Mouse (Mus musculus): Measurements from ENCODE around the gene Dus1l. TPM values are rescaled to one million over a fixed set of nuclear protein-coding genes. Genes with fewer than 3 reads are reported as not detected.
A peak's percentile ranks its signal among the peaks of the same experiment; 100 is the strongest.

Gene Dus1l
- total and polyA plus RNA-seq, 3 experiments: 20.6 to 23.5 (median 23.3) TPM

DNA sequence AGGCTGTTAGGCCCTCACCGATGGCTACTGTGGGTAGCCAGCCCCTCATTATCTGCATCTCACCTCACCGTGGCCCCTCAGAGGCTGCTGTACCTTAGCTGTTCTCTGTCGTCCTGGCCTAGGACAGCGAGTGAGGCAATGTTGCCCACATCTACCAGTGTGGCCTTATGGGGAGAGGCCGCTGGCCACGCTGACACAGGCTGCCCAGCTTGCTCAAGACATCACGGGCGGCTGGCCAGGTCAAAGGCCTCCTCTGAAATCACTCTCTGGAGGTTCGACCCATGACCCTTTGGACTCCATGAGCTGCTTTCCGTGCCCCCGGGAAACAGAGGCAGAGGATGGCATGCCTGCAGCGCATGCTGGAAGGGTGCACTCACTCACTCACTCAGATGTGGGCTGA lies 34.5 kb upstream of the Dus1l start:
- intact Hi-C loops (cut with DNase I): no loop called here
- Histone ChIP-seq H3K27ac (no peak overlapping the region), H3K4me3 (no peak overlapping the region), H3K36me3 (ENCODE audit: control insufficient read depth, insufficient read depth, low read length) (no peaks in the 10 kb centered on the region), H3K4me1 (ENCODE audit: control insufficient read depth, insufficient read depth, low read length) (no peaks in the 10 kb centered on the region), H3K9ac (ENCODE audit: low read depth, low read length) (no peak overlapping the region), H3K79me2 (replicated peaks; ENCODE audit: control insufficient read depth, insufficient read depth, low read length) (no peaks in the 10 kb centered on the region), H3K27me3 (ENCODE audit: control insufficient read depth, insufficient read depth, low read length) (no peaks in the 10 kb centered on the region)
- 85% methylated on average over 12 of the region's 12 CpGs for WGBS
- peak; percentile 14 to 15 for DNase-seq
- no peak for TF ChIP-seq CTCF (IDR thresholded peaks at IDR 0.05)

DNA sequence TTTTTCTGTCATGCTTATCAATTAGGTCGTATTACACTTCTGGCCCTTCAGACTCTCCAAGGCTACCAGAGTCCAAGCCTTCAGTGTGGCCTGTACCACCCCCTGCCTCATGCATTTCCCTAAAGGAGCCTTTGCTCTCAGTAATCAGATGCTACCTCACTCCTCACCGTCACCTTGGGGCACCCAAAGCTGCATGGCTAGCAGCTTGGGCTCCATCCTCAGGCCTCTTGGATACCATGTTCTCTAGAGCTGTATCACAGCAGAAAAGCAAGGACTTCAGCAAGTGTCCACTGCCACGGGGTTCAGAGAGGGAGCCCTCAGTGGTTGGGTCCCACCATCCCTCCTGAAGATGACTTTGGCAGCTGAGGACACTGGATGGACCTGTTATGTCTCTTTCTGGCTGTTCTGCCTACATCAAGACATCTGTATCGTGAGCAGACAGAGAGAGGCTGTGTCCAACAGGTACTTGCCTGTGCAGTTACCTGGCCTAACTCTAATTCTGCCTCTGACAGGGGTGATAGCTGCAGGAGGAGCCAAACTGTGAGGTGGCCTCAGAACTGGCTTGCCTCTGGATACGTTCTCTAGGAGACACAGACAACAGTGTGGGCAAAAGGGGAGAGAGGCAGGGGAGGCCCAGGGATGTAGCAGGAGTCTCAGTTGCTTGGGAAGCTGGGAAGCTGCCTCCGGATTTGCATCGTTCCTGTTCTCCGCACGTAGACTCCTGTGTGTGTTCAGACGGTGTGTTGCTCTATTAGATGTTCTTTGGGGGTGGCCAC lies 33.7 kb upstream of the Dus1l start:
- no peak overlapping the region for H3K9ac ChIP-seq (ENCODE audit: low read depth, low read length)
- H3K36me3 ChIP-seq (ENCODE audit: control insufficient read depth, insufficient read depth, low read length): no peaks in the 10 kb centered on the region
- no peaks in the 10 kb centered on the region for H3K27me3 ChIP-seq (ENCODE audit: control insufficient read depth, insufficient read depth, low read length)
- intact Hi-C loops (cut with DNase I): no loop called here
- DNase-seq: no peak
- 0 out of 2 replicates have a peak, but pooled peaks cover 2% of the 10 kb centered on the region for H3K4me1 ChIP-seq (ENCODE audit: control insufficient read depth, insufficient read depth, low read length)
- 90% methylated on average over 10 of the region's 10 CpGs for WGBS
- H3K27ac ChIP-seq: no peak overlapping the region
- TF ChIP-seq EP300 (IDR thresholded peaks at IDR 0.05; ENCODE audit: insufficient read depth, low read depth, low read length) (no peak), CTCF (IDR thresholded peaks at IDR 0.05) (no peak), POLR2A (IDR thresholded peaks at IDR 0.05; ENCODE audit: insufficient read depth, low read depth, low read length) (no peak)
- no peak overlapping the region for H3K4me3 ChIP-seq
- no peaks in the 10 kb centered on the region for H3K79me2 ChIP-seq (replicated peaks; ENCODE audit: control insufficient read depth, insufficient read depth, low read length)

DNA sequence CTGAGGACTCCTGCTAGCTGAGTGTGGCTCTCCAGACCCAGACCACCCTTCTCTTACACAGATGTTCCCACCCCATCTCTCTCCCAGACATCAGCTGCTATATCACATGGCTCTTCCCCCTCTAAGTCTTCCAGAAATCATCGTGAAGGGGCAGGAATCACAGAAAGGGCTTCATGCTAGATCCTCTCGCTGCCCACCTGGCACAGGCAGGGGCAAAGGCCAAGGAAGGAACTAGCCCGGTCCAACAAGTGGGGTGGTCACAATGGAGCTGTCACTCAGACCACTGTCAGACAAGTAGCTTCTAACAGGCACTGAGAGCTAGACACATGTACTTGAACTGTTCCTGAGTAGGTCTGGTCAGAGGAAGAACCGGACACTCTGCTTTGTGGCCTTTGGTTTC lies 32.2 kb upstream of the Dus1l start:
- Histone ChIP-seq H3K36me3 (ENCODE audit: control insufficient read depth, insufficient read depth, low read length) (no peaks in the 10 kb centered on the region), H3K27me3 (ENCODE audit: control insufficient read depth, insufficient read depth, low read length) (no peaks in the 10 kb centered on the region), H3K4me3 (no peak overlapping the region), H3K9ac (ENCODE audit: low read depth, low read length) (no peak overlapping the region), H3K4me1 (ENCODE audit: control insufficient read depth, insufficient read depth, low read length) (0 out of 2 replicates have a peak, but pooled peaks cover 2% of the 10 kb centered on the region), H3K27ac (no peak overlapping the region), H3K79me2 (replicated peaks; ENCODE audit: control insufficient read depth, insufficient read depth, low read length) (no peaks in the 10 kb centered on the region)
- WGBS: 77% methylated on average over 4 of the region's 4 CpGs
- TF ChIP-seq EP300 (IDR thresholded peaks at IDR 0.05; ENCODE audit: insufficient read depth, low read depth, low read length): no peak
- TF ChIP-seq CTCF (IDR thresholded peaks at IDR 0.05): no peak
- TF ChIP-seq POLR2A (IDR thresholded peaks at IDR 0.05; ENCODE audit: insufficient read depth, low read depth, low read length): no peak
- intact Hi-C loops (cut with DNase I): no loop called here
- peak in 1 of 2 experiments; percentile 14 for DNase-seq

DNA sequence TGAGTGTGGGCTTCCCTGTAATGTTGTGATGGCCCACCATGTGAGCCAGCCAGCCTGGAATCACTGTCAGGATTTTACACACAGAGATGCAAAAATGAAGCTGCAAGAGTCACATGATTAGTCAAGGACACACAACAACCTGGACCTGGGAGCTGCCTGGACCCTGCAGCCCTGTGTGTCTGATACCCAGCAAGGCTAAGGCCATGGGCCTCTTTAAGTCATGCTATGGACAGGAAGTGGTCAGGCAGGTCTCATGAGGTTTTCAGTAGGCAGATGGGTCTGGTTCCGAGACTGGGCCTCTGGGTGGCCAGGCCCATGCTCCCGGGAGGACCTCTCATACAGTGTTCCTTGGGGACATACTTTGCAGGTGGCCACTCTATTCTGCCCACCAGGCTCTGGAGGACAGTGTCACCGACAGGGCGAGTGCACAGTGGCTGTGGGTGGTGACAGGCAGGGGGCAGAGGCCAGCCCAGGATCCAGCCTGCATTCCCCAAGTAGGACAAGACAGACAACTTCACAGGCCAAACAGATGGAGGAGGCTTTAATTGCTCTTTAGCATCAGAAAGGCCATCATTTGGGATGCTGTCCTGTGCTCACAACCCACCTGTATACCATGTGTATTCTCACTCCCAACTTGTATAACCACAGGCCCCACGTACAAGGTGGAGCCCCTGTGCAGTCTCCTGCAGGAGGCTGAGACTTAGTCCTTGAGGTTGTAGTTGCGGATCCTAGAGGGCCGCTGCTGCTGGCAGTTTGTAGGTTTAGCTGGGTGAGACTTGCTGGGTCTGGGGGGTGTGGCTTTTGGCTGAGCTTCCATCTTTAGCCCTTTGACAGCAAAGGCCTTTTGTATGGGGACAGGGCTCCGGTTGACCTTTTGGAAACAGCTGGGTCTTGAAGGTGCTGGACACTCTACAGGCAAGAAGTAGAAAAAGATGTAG lies 30.1 kb upstream of the Dus1l start:
- intact Hi-C loops (cut with DNase I): no loop called here

DNA sequence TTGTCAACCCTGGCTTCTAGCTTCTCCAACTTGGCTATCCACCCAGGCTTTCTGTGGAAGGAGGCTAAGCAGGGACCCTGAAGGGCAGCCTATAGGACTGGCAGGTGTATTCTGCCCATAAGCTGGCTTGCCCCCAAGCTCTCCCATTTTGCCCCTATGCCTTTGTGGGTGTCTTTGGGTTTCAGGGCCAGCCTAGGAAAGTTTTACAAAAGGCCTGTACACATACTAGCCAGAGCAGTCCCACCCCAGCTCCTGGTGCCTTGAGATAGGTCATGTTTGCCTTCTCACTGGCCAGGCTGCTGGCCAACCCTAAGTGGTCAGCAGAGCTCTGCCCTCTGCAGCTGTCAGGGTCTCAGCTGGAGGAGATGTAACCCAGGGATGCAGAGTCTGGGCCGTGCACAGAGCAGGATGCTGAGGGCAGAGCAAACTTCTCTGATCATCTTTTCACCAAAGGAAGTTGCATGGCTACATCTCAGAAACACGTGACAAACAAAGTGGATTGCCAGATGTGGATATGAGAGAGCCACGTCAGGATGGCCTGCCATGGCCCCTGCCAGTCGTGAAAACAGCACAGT lies 29.2 kb upstream of the Dus1l start:
- 33% methylated on average over 4 of the region's 4 CpGs for WGBS
- no peak for DNase-seq
- TF ChIP-seq POLR2A (IDR thresholded peaks at IDR 0.05; ENCODE audit: insufficient read depth, low read depth, low read length): no peak
- no peak for TF ChIP-seq CTCF (IDR thresholded peaks at IDR 0.05)
- TF ChIP-seq EP300 (IDR thresholded peaks at IDR 0.05; ENCODE audit: insufficient read depth, low read depth, low read length): no peak
- Histone ChIP-seq H3K36me3 (ENCODE audit: control insufficient read depth, insufficient read depth, low read length) (no peaks in the 10 kb centered on the region), H3K27ac (no peak overlapping the region), H3K27me3 (ENCODE audit: control insufficient read depth, insufficient read depth, low read length) (no peaks in the 10 kb centered on the region), H3K4me1 (ENCODE audit: control insufficient read depth, insufficient read depth, low read length) (peaks cover 7% of the 10 kb centered on the region), H3K4me3 (no peak overlapping the region), H3K9ac (ENCODE audit: low read depth, low read length) (no peak overlapping the region), H3K79me2 (replicated peaks; ENCODE audit: control insufficient read depth, insufficient read depth, low read length) (no peaks in the 10 kb centered on the region)
- intact Hi-C loops (cut with DNase I): no loop called here

More for the DNA sequence above, 30.1 kb upstream of the Dus1l start:
- Histone ChIP-seq H3K9ac (ENCODE audit: low read depth, low read length) (no peak overlapping the region), H3K79me2 (replicated peaks; ENCODE audit: control insufficient read depth, insufficient read depth, low read length) (no peaks in the 10 kb centered on the region), H3K4me1 (ENCODE audit: control insufficient read depth, insufficient read depth, low read length) (peaks cover 7% of the 10 kb centered on the region), H3K4me3 (no peak overlapping the region), H3K27me3 (ENCODE audit: control insufficient read depth, insufficient read depth, low read length) (no peaks in the 10 kb centered on the region), H3K36me3 (ENCODE audit: control insufficient read depth, insufficient read depth, low read length) (no peaks in the 10 kb centered on the region), H3K27ac (no peak overlapping the region)
- TF ChIP-seq CTCF (IDR thresholded peaks at IDR 0.05) (no peak), POLR2A (IDR thresholded peaks at IDR 0.05; ENCODE audit: insufficient read depth, low read depth, low read length) (no peak), EP300 (IDR thresholded peaks at IDR 0.05; ENCODE audit: insufficient read depth, low read depth, low read length) (no peak)
- DNase-seq: no peak
- 91% methylated on average over 8 of the region's 8 CpGs for WGBS

All from heart, adult 2 months (tissue).